Mouse (Mus musculus) CH12.LX (cell line): Measurements from ENCODE around the gene Gria4. TPM values are rescaled to one million over a fixed set of nuclear protein-coding genes. Genes with fewer than 3 reads are reported as not detected.
"Not testable (repeated sequence)": the region's sequence is repeated elsewhere in the genome, so short reads cannot be mapped to it uniquely, and the experiment has no call there.

ENCODE experiments used
- DNase-seq: peaks from one replicate; pipeline ENCODE4 v3.0.0-alpha.2; 2013; ENCODE audit errors: extremely low read depth
- H3K27ac ChIP-seq: 2 replicates; pipeline ENCODE4 v1.5.1; 2012; ENCODE audit warnings: low read depth, mild to moderate bottlenecking, control low read depth, moderate library complexity; ENCODE audit not compliant: insufficient read depth
- H3K27me3 ChIP-seq: replicated peaks from 2 replicates; pipeline ENCODE3; 2012; ENCODE audit warnings: inconsistent platforms
- H3K36me3 ChIP-seq, 2 experiments: replicated peaks in 1 of 2; 2 replicates each; pipeline versions ENCODE3 to v1.6.1; 2012; ENCODE audit warnings: inconsistent platforms in 1 of 2, low read length in 1 of 2, mild to moderate bottlenecking in 1 of 2, mixed read lengths in 1 of 2, moderate library complexity in 1 of 2; ENCODE audit not compliant: control insufficient read depth in 1 of 2, insufficient read depth in 1 of 2
- H3K4me1 ChIP-seq, 2 experiments: 2 replicates each; pipeline ENCODE4 v1.6.1; 2012; ENCODE audit warnings: inconsistent platforms in 1 of 2, moderate library complexity in 1 of 2; ENCODE audit not compliant: insufficient read depth in 2 of 2, control insufficient read depth in 1 of 2
- H3K4me2 ChIP-seq: 2 replicates; pipeline ENCODE4 v1.6.1; 2012; ENCODE audit warnings: low read depth, mild to moderate bottlenecking, control low read depth; ENCODE audit not compliant: poor library complexity, insufficient read depth, severe bottlenecking
- H3K4me3 ChIP-seq, 3 experiments: fragments of 150-350 bp in 1 of 3; sonication (generic) in 1 of 3; replicated peaks in 1 of 3; 2 replicates each; pipeline versions ENCODE3 to v1.5.1; 2011 to 2012; ENCODE audit warnings: low read depth in 2 of 3, low read length in 2 of 3, mild to moderate bottlenecking in 2 of 3, moderate library complexity in 2 of 3, control low read depth in 1 of 3, improper control_type of control experiment in 1 of 3, inconsistent platforms in 1 of 3, mixed read lengths in 1 of 3; ENCODE audit not compliant: poor library complexity in 1 of 3
- H3K79me2 ChIP-seq: replicated peaks from 2 replicates; pipeline ENCODE4 v1.6.1; 2012; ENCODE audit warnings: mild to moderate bottlenecking, moderate library complexity; ENCODE audit not compliant: control insufficient read depth, poor library complexity, insufficient read depth, severe bottlenecking; ENCODE audit errors: extremely low read depth
- H3K9ac ChIP-seq: 2 replicates; pipeline ENCODE4 v1.6.1; 2012; ENCODE audit warnings: low read depth, mild to moderate bottlenecking, control low read depth, moderate library complexity; ENCODE audit not compliant: insufficient read depth
- H3K9me3 ChIP-seq: replicated peaks from 2 replicates; pipeline ENCODE3; 2012; ENCODE audit warnings: low read length, inconsistent platforms, mixed read lengths
- CHD1 ChIP-seq: IDR thresholded peaks from 2 replicates; pipeline ENCODE4 v1.6.1; 2012; ENCODE audit warnings: low read depth, low read length, improper control_type of control experiment, inconsistent platforms
- CTCF ChIP-seq, 2 experiments: IDR thresholded peaks in 1 of 2; conservative IDR thresholded peaks in 1 of 2; 2 replicates each; pipeline ENCODE4 v1.5.1; 2011 to 2012; ENCODE audit warnings: low read depth in 2 of 2, low read length in 2 of 2, improper control_type of control experiment in 1 of 2, inconsistent platforms in 1 of 2, mild to moderate bottlenecking in 1 of 2, moderate library complexity in 1 of 2
- E2F4 ChIP-seq: IDR thresholded peaks from 2 replicates; pipeline ENCODE4 v1.6.1; 2011; ENCODE audit warnings: low read depth, low read length, improper control_type of control experiment; ENCODE audit not compliant: insufficient replicate concordance
- EP300 ChIP-seq: IDR thresholded peaks from 2 replicates; pipeline ENCODE4 v1.6.1; 2011; ENCODE audit warnings: low read length, improper control_type of control experiment
- GABPA ChIP-seq: IDR thresholded peaks from 2 replicates; pipeline ENCODE4 v1.6.1; 2012; ENCODE audit warnings: low read depth, low read length, improper control_type of control experiment, inconsistent platforms; ENCODE audit not compliant: insufficient replicate concordance
- IRF4 ChIP-seq: IDR thresholded peaks from 2 replicates; pipeline ENCODE4 v1.6.1; 2014; ENCODE audit warnings: low read depth, mild to moderate bottlenecking, inconsistent platforms, low read length, improper control_type of control experiment
- JUND ChIP-seq: conservative IDR thresholded peaks from 2 replicates; pipeline ENCODE4 v1.6.1; 2011; ENCODE audit warnings: low read depth, low read length, improper control_type of control experiment
- KAT2A ChIP-seq: IDR thresholded peaks from 2 replicates; pipeline ENCODE4 v1.6.1; 2012; ENCODE audit warnings: low read length, improper control_type of control experiment, inconsistent platforms; ENCODE audit not compliant: insufficient replicate concordance
- MAX ChIP-seq: IDR thresholded peaks from 2 replicates; pipeline ENCODE4 v1.6.1; 2011; ENCODE audit warnings: low read length, improper control_type of control experiment
- MAZ ChIP-seq: IDR thresholded peaks from 2 replicates; pipeline ENCODE4 v1.6.1; 2012; ENCODE audit warnings: low read depth, mild to moderate bottlenecking, inconsistent platforms, low read length, improper control_type of control experiment, moderate library complexity
- MEF2A ChIP-seq: IDR thresholded peaks from 2 replicates; pipeline ENCODE4 v1.6.1; 2014; ENCODE audit warnings: low read depth, mild to moderate bottlenecking, inconsistent platforms, low read length, improper control_type of control experiment, borderline replicate concordance
- MXI1 ChIP-seq: IDR thresholded peaks from 2 replicates; pipeline ENCODE4 v1.6.1; 2011; ENCODE audit warnings: mild to moderate bottlenecking, low read depth, low read length, improper control_type of control experiment
- POLR2A ChIP-seq: IDR thresholded peaks from 2 replicates; pipeline ENCODE4 v1.6.1; 2011; ENCODE audit warnings: low read depth, mild to moderate bottlenecking, improper control_type of control experiment, low read length
- POLR2AphosphoS2 ChIP-seq: IDR thresholded peaks from 2 replicates; pipeline ENCODE4 v1.6.1; 2011; ENCODE audit warnings: low read depth, low read length, improper control_type of control experiment
- ZKSCAN1 ChIP-seq: IDR thresholded peaks from 2 replicates; pipeline ENCODE4 v1.6.1; 2012; ENCODE audit warnings: low read depth, inconsistent platforms, low read length, improper control_type of control experiment, borderline replicate concordance
- dilution Hi-C: fragments of 300-500 bp; cut with MboI; formaldehyde crosslinking; loops from 2 replicates; pipeline ENCODE4 v1.14.3; 2020; ENCODE audit warnings: low sequenced_read_pairs; ENCODE audit not compliant: extremely low pct_unique_long_range_greater_than_20kb, extremely low pct_ligation_motif_present
- in situ Hi-C: fragments of 300-500 bp; cut with MboI; formaldehyde crosslinking; loops from 3 replicates; pipeline ENCODE4 v1.14.3; 2019; ENCODE audit warnings: low sequenced_read_pairs, low pct_ligation_motif_present, low pct_unique_long_range_greater_than_20kb, mixed read lengths
- polyA plus RNA-seq: library from polyadenylated mRNA; unstranded; fragments of >175 nt; gene quantifications from 2 replicates; pipeline ENCODE4 v1.2.1, GENCODE M21; 2012; ENCODE audit warnings: low read depth; ENCODE audit not compliant: insufficient read length
- total RNA-seq, 2 experiments: library from RNA; depleted of rRNA; stranded (reverse); fragments of 300-350 nt in 1 of 2; fragments of >200 nt in 1 of 2; gene quantifications; 2 replicates each; pipeline ENCODE4 v1.2.3; 2012 to 2014

Gene Gria4
- total and polyA plus RNA-seq, 3 experiments = not detected

DNA sequence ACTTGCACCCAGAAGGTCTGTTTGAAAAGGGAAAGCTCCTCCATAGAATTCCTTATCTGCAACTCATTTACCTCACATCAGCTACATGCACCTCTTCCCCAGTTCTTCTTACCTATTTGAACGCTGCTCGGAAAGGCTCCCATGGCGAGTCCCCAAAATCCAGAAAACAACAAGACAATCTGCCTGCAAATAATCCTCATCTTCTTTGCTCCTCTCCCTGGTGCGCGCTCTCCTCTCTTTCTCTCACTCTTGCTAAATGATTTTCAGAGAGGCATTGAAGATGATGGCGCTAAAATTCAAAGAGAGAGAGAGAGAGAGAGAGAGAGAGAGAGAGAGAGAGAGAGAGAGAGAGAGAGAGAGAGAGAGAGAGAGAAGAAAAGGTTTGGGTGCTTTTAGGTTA, 959 bp downstream of the Gria4 start:
- H3K9ac ChIP-seq = no peak overlapping the region
- TF ChIP-seq MEF2A (no peak), POLR2AphosphoS2 (no peak), ZKSCAN1 (no peak), E2F4 (no peak), MAZ (no peak), CHD1 (no peak), IRF4 (no peak), MAX (no peak), MXI1 (no peak), EP300 (no peak), CTCF (conservative IDR thresholded peaks at IDR 0.05 in 1 of 2, IDR thresholded peaks at IDR 0.05 in 1 of 2; ENCODE audit: low read depth in 2 of 2, low read length in 2 of 2) (no peak), POLR2A (no peak), JUND (no peak)
- H3K9me3 ChIP-seq = no peaks in the 10 kb centered on the region
- H3K79me2 ChIP-seq = no peaks in the 10 kb centered on the region
- dilution Hi-C loops (no loop called here), in situ Hi-C loops (no loop called here)
- H3K4me1 ChIP-seq = no peaks in the 10 kb centered on the region
- H3K4me2 ChIP-seq = no peak overlapping the region
- H3K27me3 ChIP-seq = no peaks in the 10 kb centered on the region
- no peaks in the 10 kb centered on the region for H3K36me3 ChIP-seq
- H3K4me3 ChIP-seq = no peak overlapping the region
- no peak overlapping the region for H3K27ac ChIP-seq
- no peak for DNase-seq

GRCm38 (mm10) chr9:4794411-4794810, 1.6 kb downstream of the Gria4 start:
- dilution Hi-C loops = no loop called here
- H3K27ac ChIP-seq = no peak overlapping the region
- no peak overlapping the region for H3K4me2 ChIP-seq
- TF ChIP-seq GABPA = no peak
- no peak for TF ChIP-seq EP300
- no peak for TF ChIP-seq ZKSCAN1
- no peak for TF ChIP-seq KAT2A
- no peak for TF ChIP-seq POLR2AphosphoS2
- TF ChIP-seq MEF2A = no peak
- TF ChIP-seq, all 38 proteins: peak for 0
- no peaks in the 10 kb centered on the region for H3K27me3 ChIP-seq
- no peaks in the 10 kb centered on the region for H3K9me3 ChIP-seq
- no peaks in the 10 kb centered on the region for H3K79me2 ChIP-seq
- H3K4me1 ChIP-seq = no peaks in the 10 kb centered on the region
- no peaks in the 10 kb centered on the region for H3K36me3 ChIP-seq
- H3K9ac ChIP-seq = no peak overlapping the region
- DNase-seq = no peak
- no peak overlapping the region for H3K4me3 ChIP-seq
- in situ Hi-C loops = no loop called here

DNA sequence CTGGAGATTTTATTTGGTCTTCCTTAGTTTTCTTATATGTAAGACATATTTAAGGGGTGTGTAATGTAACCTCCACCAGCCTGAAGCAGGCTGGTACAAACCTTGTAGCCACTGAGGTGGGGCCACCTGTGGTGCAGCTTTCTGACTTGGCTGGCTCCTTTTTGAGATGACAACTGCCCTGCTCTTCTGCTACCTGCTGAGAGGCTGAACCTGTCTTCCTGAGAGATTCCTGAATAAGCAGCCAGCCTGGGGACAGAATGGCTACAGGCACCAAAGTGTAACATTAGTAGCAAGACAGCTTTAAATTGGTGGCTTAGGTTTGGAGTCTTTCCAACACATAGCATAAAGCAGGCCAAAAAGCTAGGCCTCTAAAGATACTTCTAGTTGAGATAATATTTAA, 46.6 kb downstream of the Gria4 start:
- dilution Hi-C loops, H3K9ac ChIP-seq, H3K36me3 ChIP-seq, H3K4me3 ChIP-seq, H3K27ac ChIP-seq, H3K4me1 ChIP-seq, H3K27me3 ChIP-seq, H3K4me2 ChIP-seq, in situ Hi-C loops, H3K9me3 ChIP-seq, H3K79me2 ChIP-seq, DNase-seq: not testable (repeated sequence)
